Mouse (Mus musculus) hematopoietic stem cell, adult 5-6 weeks (primary cell): ENCODE data around the gene Akap12. TPM values are rescaled to one million over a fixed set of nuclear protein-coding genes. Genes with fewer than 3 reads are reported as not detected.

Experiments used
- total RNA-seq: library from RNA; stranded (forward); fragments of 172-1452, 232-1000 nt; gene quantifications from 2 replicates; pipeline ENCODE4 v1.2.3, GENCODE M21; 2017

Gene Akap12
- total RNA-seq, 1 experiment from 2014 or later: 0.35 TPM

Other genes with a start within 250 kb of the Akap12 start
- 13.9 and 15.9 TPM in 2 replicates for gene Zbtb2, start 121.7 kb downstream of the Akap12 start, total RNA-seq
- 38.5 and 46.7 TPM in 2 replicates for gene Rmnd1, start 166.0 kb downstream of the Akap12 start, total RNA-seq
- 19.3 and 31.4 TPM in 2 replicates for gene Armt1, start 166.1 kb downstream of the Akap12 start, total RNA-seq
- not detected in 2 replicates for gene Ccdc170, start 216.1 kb downstream of the Akap12 start, total RNA-seq